Mouse (Mus musculus) liver (tissue): ENCODE data around the gene Gm11983.
"Not testable (repeated sequence)": the region's sequence is repeated elsewhere in the genome, so short reads cannot be mapped to it uniquely, and the experiment has no call there.

Experiments
- DNase-seq: peaks from one replicate; pipeline ENCODE4 v3.0.0-alpha.2; 2020; ENCODE audit warnings: mixed read lengths

The Gm11983 gene

GRCm38 (mm10) chr11:6837554-6837953, at the start of gene Gm11983:
Gm11983 (minus strand) TSS chr11:6837654.
- no peak for DNase-seq

GRCm38 (mm10) chr11:6883045-6883444, 45.6 kb upstream of the Gm11983 start:
- DNase-seq, result not testable (repeated sequence)

GRCm38 (mm10) chr11:6881614-6882013, 44.2 kb upstream of the Gm11983 start:
- DNase-seq, result peak; percentile 30

- DNase-seq, result no peak
Measured at GRCm38 (mm10) chr11:6877740-6878139, 40.3 kb upstream of the Gm11983 start.

- DNase-seq, result no peak
Measured at GRCm38 (mm10) chr11:6870947-6871346, 33.5 kb upstream of the Gm11983 start.

- DNase-seq, result no peak
Measured at GRCm38 (mm10) chr11:6865536-6865935, 28.1 kb upstream of the Gm11983 start.

GRCm38 (mm10) chr11:6862185-6862584, 24.7 kb upstream of the Gm11983 start:
- no peak for DNase-seq

- DNase-seq, result no peak
Measured at GRCm38 (mm10) chr11:6859898-6860858, 22.7 kb upstream of the Gm11983 start.

GRCm38 (mm10) chr11:6859096-6859495, 21.6 kb upstream of the Gm11983 start:
- no peak for DNase-seq

- DNase-seq, result no peak
Measured at GRCm38 (mm10) chr11:6855942-6856341, 18.5 kb upstream of the Gm11983 start.

GRCm38 (mm10) chr11:6853366-6853765, 15.9 kb upstream of the Gm11983 start:
- DNase-seq, result not testable (repeated sequence)

- no peak for DNase-seq
Measured at GRCm38 (mm10) chr11:6843831-6844230, 6.4 kb upstream of the Gm11983 start.

- DNase-seq, result no peak
Measured at GRCm38 (mm10) chr11:6842160-6842559, 4.7 kb upstream of the Gm11983 start.

- DNase-seq, result no peak
Measured at GRCm38 (mm10) chr11:6840775-6841174, 3.3 kb upstream of the Gm11983 start.

- no peak for DNase-seq
Measured at GRCm38 (mm10) chr11:6834636-6835035, 2.8 kb downstream of the Gm11983 start.

- no peak for DNase-seq
Measured at GRCm38 (mm10) chr11:6833731-6834130, 3.7 kb downstream of the Gm11983 start.

- no peak for DNase-seq
Measured at GRCm38 (mm10) chr11:6831931-6832330, 5.5 kb downstream of the Gm11983 start.

- no peak for DNase-seq
Measured at GRCm38 (mm10) chr11:6828196-6828595, 9.3 kb downstream of the Gm11983 start.

- no peak for DNase-seq
Measured at GRCm38 (mm10) chr11:6826157-6826556, 11.3 kb downstream of the Gm11983 start.

- no peak for DNase-seq
Measured at GRCm38 (mm10) chr11:6823176-6823575, 14.3 kb downstream of the Gm11983 start.

GRCm38 (mm10) chr11:6814486-6814885, 23.0 kb downstream of the Gm11983 start:
- no peak for DNase-seq

- not testable (repeated sequence) for DNase-seq
Measured at GRCm38 (mm10) chr11:6802879-6803278, 34.6 kb downstream of the Gm11983 start.

- no peak for DNase-seq
Measured at GRCm38 (mm10) chr11:6790690-6791089, 46.8 kb downstream of the Gm11983 start.
